Mouse (Mus musculus) limb, embryonic 13.5 days (tissue): ENCODE measurements at regions not wholly inside any gene's neighbourhood (a gene's known extent, or its start where the extent isn't known, plus 50 kb on each side); places are given as distances from the start of the nearest gene placed in this dataset. TPM values are rescaled to one million over a fixed set of nuclear protein-coding genes. Genes with fewer than 3 reads are reported as not detected.
"Not testable (repeated sequence)": the region's sequence is repeated elsewhere in the genome, so short reads cannot be mapped to it uniquely, and the experiment has no call there.

Experiments
- ATAC-seq: fragments of 200-750 bp; cut with Nextera tagmentation; 2 replicates; pipeline ENCODE4 v1.8.0; 2017; ENCODE audit warnings: low read depth, moderate number of reproducible peaks, moderate TSS enrichment; ENCODE audit not compliant: low FRiP score
- H3K27ac ChIP-seq: fragments of 300-500 bp; sonication (generic); 2 replicates; pipeline ENCODE4 v1.5.1; 2015; ENCODE audit warnings: inconsistent platforms, mild to moderate bottlenecking, moderate library complexity
- H3K27me3 ChIP-seq: fragments of 300-500 bp; sonication (generic); 2 replicates; pipeline ENCODE4 v1.6.1; 2015; ENCODE audit warnings: mild to moderate bottlenecking, inconsistent platforms
- H3K36me3 ChIP-seq: fragments of 300-500 bp; sonication (generic); 2 replicates; pipeline ENCODE4 v1.6.1; 2015; ENCODE audit warnings: inconsistent platforms, mild to moderate bottlenecking, moderate library complexity
- H3K4me1 ChIP-seq: fragments of 300-500 bp; sonication (generic); 2 replicates; pipeline ENCODE4 v1.6.1; 2015; ENCODE audit warnings: inconsistent platforms
- H3K4me2 ChIP-seq: fragments of 300-500 bp; sonication (generic); replicated peaks from 2 replicates; pipeline ENCODE4 v1.6.1; 2015; ENCODE audit warnings: inconsistent platforms, mild to moderate bottlenecking, moderate library complexity
- H3K4me3 ChIP-seq: fragments of 300-500 bp; sonication (generic); 2 replicates; pipeline ENCODE4 v1.5.1; 2015; ENCODE audit warnings: moderate library complexity, mild to moderate bottlenecking, inconsistent platforms
- H3K9ac ChIP-seq: fragments of 300-500 bp; sonication (generic); 2 replicates; pipeline ENCODE4 v1.6.1; 2015; ENCODE audit warnings: mild to moderate bottlenecking, inconsistent platforms
- H3K9me3 ChIP-seq: fragments of 300-500 bp; sonication (generic); 2 replicates; pipeline ENCODE4 v1.6.1; 2016; ENCODE audit warnings: inconsistent platforms
- WGBS: fragments of 180-500 bp; shearing (Covaris S2); methylation state at CpG from one replicate; pipeline ENCODE4 v1.1.7; 2015; 5-methylcytosine and 5-hydroxymethylcytosine counted together
- microRNA-seq: library from miRNA; unstranded; fragments of <30 nt; microRNA quantifications from one replicate; pipeline ENCODE4, GENCODE M21; 2016

- H3K9me3 ChIP-seq, result no peaks in the 10 kb centered on the region
- H3K4me1 ChIP-seq, result no peaks in the 10 kb centered on the region
- 49% methylated on average over 5 of the region's 5 CpGs for WGBS
- 0 out of 2 replicates have a peak, but pooled peaks cover 6% of the 10 kb centered on the region for H3K27me3 ChIP-seq
- H3K36me3 ChIP-seq, result no peaks in the 10 kb centered on the region
- H3K4me3 ChIP-seq, result no peak overlapping the region
- H3K4me2 ChIP-seq, result peak overlapping the region; percentile 49; the same call in 1 of the 2 replicates
- no peak overlapping the region for H3K27ac ChIP-seq
- no peak for ATAC-seq
- no peak overlapping the region for H3K9ac ChIP-seq
Measured at GRCm38 (mm10) chrX:93070290-93070611, 216.0 kb upstream of the Arx start.

DNA sequence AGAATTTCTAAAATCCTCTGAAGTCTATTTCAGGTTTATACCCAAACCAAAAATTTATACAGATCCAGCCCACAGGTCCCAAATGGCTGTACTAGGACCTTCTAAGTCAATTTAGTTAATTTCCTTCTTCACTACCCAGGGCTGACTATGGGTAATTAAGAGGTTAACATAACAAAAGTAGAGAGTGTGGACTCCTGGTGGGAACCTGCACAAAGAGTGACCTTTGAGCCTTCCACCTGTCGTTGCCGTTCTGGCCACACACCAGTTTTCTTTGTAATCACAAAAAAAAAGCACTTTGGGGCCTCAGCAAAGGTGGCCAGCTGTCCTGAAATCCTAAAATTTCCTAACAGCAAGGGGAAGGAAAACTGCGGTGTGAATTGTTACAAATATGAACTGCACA is 197.3 kb upstream of the Arx start:
- Histone ChIP-seq H3K27ac (no peak overlapping the region), H3K4me3 (no peak overlapping the region), H3K9me3 (no peaks in the 10 kb centered on the region), H3K36me3 (no peaks in the 10 kb centered on the region), H3K4me1 (no peaks in the 10 kb centered on the region), H3K27me3 (no peaks in the 10 kb centered on the region), H3K9ac (no peak overlapping the region), H3K4me2 (no peak overlapping the region)
- no peak for ATAC-seq
- WGBS, result 29% methylated on average over 3 of the region's 3 CpGs

GRCm38 (mm10) chrX:93097551-93097950 is 188.7 kb upstream of the Arx start:
- Histone ChIP-seq H3K27ac (no peak overlapping the region), H3K36me3 (no peaks in the 10 kb centered on the region), H3K4me1 (no peaks in the 10 kb centered on the region), H3K9me3 (no peaks in the 10 kb centered on the region), H3K9ac (no peak overlapping the region), H3K27me3 (no peaks in the 10 kb centered on the region), H3K4me2 (no peak overlapping the region), H3K4me3 (no peak overlapping the region)
- ATAC-seq, result no peak
- WGBS, result 81% methylated on average over 2 of the region's 2 CpGs

DNA sequence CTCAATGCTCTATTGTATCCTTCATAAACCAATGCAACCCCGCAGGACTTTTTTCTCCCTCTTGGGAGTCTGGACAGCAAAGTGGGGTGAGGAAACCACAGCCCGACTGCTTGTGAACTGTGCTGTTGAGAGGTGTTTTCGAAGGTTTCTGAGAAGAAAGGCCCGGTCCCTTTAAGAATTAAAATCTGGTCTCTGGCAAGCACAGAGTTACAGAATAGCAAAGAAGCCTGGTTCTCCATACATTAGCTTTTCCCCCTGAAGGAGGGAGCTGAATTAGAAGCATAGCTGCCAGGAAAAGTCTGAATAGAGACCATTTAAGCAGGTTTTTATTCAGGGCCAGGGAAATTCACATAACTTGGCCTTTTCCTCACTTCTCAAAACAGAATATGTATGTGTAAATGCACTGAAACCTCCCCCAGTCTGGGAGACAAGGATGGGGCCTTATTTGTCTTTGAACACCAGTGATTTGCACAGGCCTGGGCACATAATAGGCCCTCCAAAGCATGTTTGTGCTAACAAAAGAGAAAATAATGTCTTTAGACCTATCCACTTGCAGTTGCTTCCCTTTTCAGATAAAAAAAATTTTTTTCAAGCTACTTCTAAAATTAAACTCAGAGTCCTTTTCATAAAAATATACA is 178.2 kb upstream of the Arx start:
- no peak overlapping the region for H3K9ac ChIP-seq
- H3K4me2 ChIP-seq, result no peak overlapping the region
- H3K36me3 ChIP-seq, result no peaks in the 10 kb centered on the region
- no peak overlapping the region for H3K4me3 ChIP-seq
- H3K27ac ChIP-seq, result no peak overlapping the region
- no peaks in the 10 kb centered on the region for H3K9me3 ChIP-seq
- H3K4me1 ChIP-seq, result no peaks in the 10 kb centered on the region
- 62% methylated on average over 4 of the region's 4 CpGs for WGBS
- no peak for ATAC-seq
- H3K27me3 ChIP-seq, result no peaks in the 10 kb centered on the region

DNA sequence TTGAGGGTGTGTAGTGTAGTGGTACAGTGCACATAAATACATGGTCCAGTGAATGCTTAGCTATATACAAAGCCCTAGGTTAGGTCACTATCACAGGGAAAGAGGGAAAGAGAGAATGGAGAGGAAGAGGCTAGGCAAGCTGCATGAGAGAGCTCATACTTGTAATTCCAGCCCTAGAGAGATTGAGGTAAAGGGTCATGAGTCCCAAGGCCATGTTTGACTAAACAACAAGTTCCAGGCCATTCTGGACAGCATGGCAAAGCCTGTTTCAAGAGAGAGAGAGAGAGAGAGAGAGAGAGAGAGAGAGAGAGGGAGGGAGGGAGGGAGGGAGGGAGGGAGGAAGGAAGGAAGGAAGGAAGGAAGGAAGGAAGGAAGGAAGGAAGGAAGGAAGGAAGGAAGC is 131.9 kb upstream of the Arx start:
- not testable (repeated sequence) for H3K9ac ChIP-seq, H3K36me3 ChIP-seq, H3K27ac ChIP-seq, H3K4me2 ChIP-seq, H3K27me3 ChIP-seq, H3K4me3 ChIP-seq, H3K9me3 ChIP-seq, H3K4me1 ChIP-seq, ATAC-seq

GRCm38 (mm10) chrX:93159105-93159504 is 127.1 kb upstream of the Arx start:
- Histone ChIP-seq H3K4me2 (no peak overlapping the region), H3K4me1 (no peaks in the 10 kb centered on the region), H3K9me3 (no peaks in the 10 kb centered on the region), H3K4me3 (no peak overlapping the region), H3K36me3 (no peaks in the 10 kb centered on the region), H3K27ac (no peak overlapping the region), H3K27me3 (no peaks in the 10 kb centered on the region), H3K9ac (no peak overlapping the region)
- no peak for ATAC-seq

DNA sequence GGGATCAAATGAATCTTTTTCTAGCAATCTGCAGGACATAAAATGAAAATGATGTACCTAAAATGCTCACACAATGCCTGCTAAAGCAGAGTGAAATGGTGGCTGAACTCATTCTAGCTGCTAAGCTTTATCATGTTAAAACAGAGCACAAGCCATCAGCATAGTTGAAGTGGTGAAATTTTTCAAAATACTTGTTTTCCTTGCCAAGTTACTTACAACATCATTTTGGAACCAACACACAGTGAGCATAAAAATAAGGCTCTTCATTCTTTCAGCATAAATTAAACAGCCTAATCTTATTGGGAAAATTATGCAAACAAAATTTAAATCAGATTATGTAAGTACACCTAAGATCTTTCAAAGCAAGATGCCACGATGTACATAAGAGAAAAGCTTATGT is 125.3 kb upstream of the Arx start:
- Histone ChIP-seq H3K4me2 (no peak overlapping the region), H3K36me3 (no peaks in the 10 kb centered on the region), H3K9me3 (no peaks in the 10 kb centered on the region), H3K4me3 (no peak overlapping the region), H3K9ac (no peak overlapping the region), H3K4me1 (no peaks in the 10 kb centered on the region), H3K27me3 (no peaks in the 10 kb centered on the region), H3K27ac (no peak overlapping the region)
- ATAC-seq, result no peak
- WGBS, result 63% methylated on average over 1 of the region's 1 CpGs

Small RNAs in the stretch of these regions (microRNA-seq; reads per million reads assigned to microRNA genes)
- not detected for gene Gm24973
